Mouse (Mus musculus) embryonic facial prominence, embryonic 14.5 days (tissue): ENCODE measurements at regions not wholly inside any gene's neighbourhood (a gene's known extent, or its start where the extent isn't known, plus 50 kb on each side); places are given as distances from the start of the nearest gene placed in this dataset.
"Not testable (repeated sequence)": the region's sequence is repeated elsewhere in the genome, so short reads cannot be mapped to it uniquely, and the experiment has no call there.

ENCODE experiments used
- ATAC-seq: fragments of 200-750 bp; cut with Nextera tagmentation; 2 replicates; pipeline ENCODE4 v1.8.0; 2017; ENCODE audit warnings: low read depth, moderate number of reproducible peaks, moderate TSS enrichment
- DNase-seq: peaks from one replicate; pipeline ENCODE4 v3.0.0-alpha.2; 2015; ENCODE audit warnings: low spot score
- H3K27ac ChIP-seq: fragments of 300-500 bp; sonication (generic); replicated peaks from 2 replicates; pipeline ENCODE4 v1.5.1; 2014; ENCODE audit warnings: low read depth, mild to moderate bottlenecking, low read length, moderate library complexity
- H3K27me3 ChIP-seq: fragments of 300-500 bp; sonication (generic); replicated peaks from 2 replicates; pipeline ENCODE4 v1.6.1; 2014; ENCODE audit warnings: low read length; ENCODE audit not compliant: control insufficient read depth, insufficient read depth
- H3K36me3 ChIP-seq: fragments of 300-500 bp; sonication (generic); 2 replicates; pipeline ENCODE4 v1.6.1; 2014; ENCODE audit warnings: low read length, mixed read lengths; ENCODE audit not compliant: control insufficient read depth, insufficient read depth
- H3K4me1 ChIP-seq: fragments of 300-500 bp; sonication (generic); 2 replicates; pipeline ENCODE4 v1.6.1; 2014; ENCODE audit warnings: antibody characterized with exemption, low read length; ENCODE audit not compliant: control insufficient read depth, insufficient read depth
- H3K4me2 ChIP-seq: fragments of 300-500 bp; sonication (generic); 2 replicates; pipeline ENCODE4 v1.6.1; 2014; ENCODE audit warnings: low read depth, mild to moderate bottlenecking, low read length, moderate library complexity, mixed read lengths
- H3K4me3 ChIP-seq: fragments of 300-500 bp; sonication (generic); 2 replicates; pipeline ENCODE4 v1.5.1; 2014; ENCODE audit warnings: low read depth, mild to moderate bottlenecking, low read length
- H3K9ac ChIP-seq: fragments of 300-500 bp; sonication (generic); 2 replicates; pipeline ENCODE4 v1.6.1; 2014; ENCODE audit warnings: low read depth, mild to moderate bottlenecking, low read length, moderate library complexity, mixed read lengths
- H3K9me3 ChIP-seq: fragments of 300-500 bp; sonication (generic); 2 replicates; pipeline ENCODE4 v1.6.1; 2016; ENCODE audit warnings: low read length; ENCODE audit not compliant: control insufficient read depth
- WGBS: fragments of 180-500 bp; shearing (Covaris S2); extraction: QIAGEN DNeasy Blood & Tissue Kit; methylation state at CpG from one replicate; pipeline ENCODE4 v1.1.7; 2014; 5-methylcytosine and 5-hydroxymethylcytosine counted together

GRCm38 (mm10) chr14:83861736-83862135 is 581.6 kb upstream of the Pcdh17 start:
- no peak overlapping the region for H3K4me2 ChIP-seq
- DNase-seq (no peak), ATAC-seq (no peak)
- no peaks in the 10 kb centered on the region for H3K27me3 ChIP-seq
- H3K9me3 ChIP-seq = no peaks in the 10 kb centered on the region
- no peak overlapping the region for H3K27ac ChIP-seq
- no peaks in the 10 kb centered on the region for H3K4me1 ChIP-seq
- WGBS = 94% methylated on average over 1 of the region's 1 CpGs
- H3K36me3 ChIP-seq = no peaks in the 10 kb centered on the region
- H3K4me3 ChIP-seq = no peak overlapping the region
- no peak overlapping the region for H3K9ac ChIP-seq

DNA sequence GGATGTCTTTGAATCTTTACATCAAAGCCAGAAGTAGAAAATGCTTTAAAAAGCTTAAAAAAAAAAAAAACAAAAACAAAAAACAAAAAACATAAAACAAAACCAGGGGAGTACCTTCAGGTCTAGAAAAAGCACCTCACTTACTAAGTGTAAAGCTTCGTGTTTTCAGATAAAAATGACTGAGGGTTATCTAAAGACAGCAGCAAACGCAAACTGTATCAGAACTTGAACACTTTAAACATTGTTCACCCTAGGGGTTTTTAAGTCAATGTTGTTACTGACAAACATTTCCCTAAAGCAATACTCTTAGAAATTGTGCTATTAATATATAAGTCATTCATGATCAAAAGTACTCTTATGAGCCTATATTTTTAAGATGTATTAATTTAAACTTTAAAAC is 580.7 kb upstream of the Pcdh17 start:
- Histone ChIP-seq H3K27ac (no peak overlapping the region), H3K4me1 (no peaks in the 10 kb centered on the region), H3K9ac (no peak overlapping the region), H3K9me3 (no peaks in the 10 kb centered on the region), H3K27me3 (no peaks in the 10 kb centered on the region), H3K36me3 (no peaks in the 10 kb centered on the region), H3K4me3 (no peak overlapping the region), H3K4me2 (no peak overlapping the region)
- no peak for ATAC-seq
- 76% methylated on average over 2 of the region's 2 CpGs for WGBS
- DNase-seq = no peak

GRCm38 (mm10) chr14:83886393-83886792 is 557.0 kb upstream of the Pcdh17 start:
- Histone ChIP-seq H3K9me3 (no peaks in the 10 kb centered on the region), H3K4me1 (no peaks in the 10 kb centered on the region), H3K9ac (no peak overlapping the region), H3K4me3 (no peak overlapping the region), H3K27ac (no peak overlapping the region), H3K27me3 (no peaks in the 10 kb centered on the region), H3K36me3 (no peaks in the 10 kb centered on the region), H3K4me2 (no peak overlapping the region)
- ATAC-seq = no peak
- WGBS = 54% methylated on average over 2 of the region's 2 CpGs
- peak; percentile 2 for DNase-seq

DNA sequence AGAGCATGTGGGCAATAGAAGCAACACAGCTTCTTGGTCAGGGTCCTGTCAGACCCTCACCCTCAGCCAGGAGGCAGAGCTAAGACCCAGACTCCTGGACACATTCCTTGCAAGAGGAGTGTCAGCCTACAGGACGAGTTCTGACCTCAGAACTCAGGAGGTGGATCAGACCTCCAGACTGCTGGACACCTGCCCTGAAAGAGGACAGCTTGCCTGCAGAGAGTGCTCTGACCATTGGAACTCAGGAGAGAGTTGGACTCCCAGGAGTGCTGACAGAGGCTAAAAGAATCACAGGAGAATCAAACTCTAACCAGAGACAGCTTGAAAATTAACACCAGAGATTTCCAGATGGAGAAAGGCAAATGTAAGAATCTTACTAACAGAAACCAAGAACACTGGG is 542.7 kb upstream of the Pcdh17 start:
- not testable (repeated sequence) for H3K27ac ChIP-seq, H3K4me3 ChIP-seq, H3K36me3 ChIP-seq, H3K9ac ChIP-seq, DNase-seq, H3K4me1 ChIP-seq, H3K4me2 ChIP-seq, ATAC-seq, H3K9me3 ChIP-seq, H3K27me3 ChIP-seq
- 56% methylated on average over 1 of the region's 1 CpGs for WGBS

- Histone ChIP-seq H3K36me3 (no peaks in the 10 kb centered on the region), H3K4me1 (no peaks in the 10 kb centered on the region), H3K4me3 (no peak overlapping the region), H3K4me2 (no peak overlapping the region), H3K27me3 (no peaks in the 10 kb centered on the region), H3K27ac (no peak overlapping the region), H3K9me3 (no peaks in the 10 kb centered on the region), H3K9ac (no peak overlapping the region)
- 70% methylated on average over 3 of the region's 3 CpGs for WGBS
- ATAC-seq (no peak), DNase-seq (no peak)
Observed at GRCm38 (mm10) chr14:83943101-83943500, 500.3 kb upstream of the Pcdh17 start.

DNA sequence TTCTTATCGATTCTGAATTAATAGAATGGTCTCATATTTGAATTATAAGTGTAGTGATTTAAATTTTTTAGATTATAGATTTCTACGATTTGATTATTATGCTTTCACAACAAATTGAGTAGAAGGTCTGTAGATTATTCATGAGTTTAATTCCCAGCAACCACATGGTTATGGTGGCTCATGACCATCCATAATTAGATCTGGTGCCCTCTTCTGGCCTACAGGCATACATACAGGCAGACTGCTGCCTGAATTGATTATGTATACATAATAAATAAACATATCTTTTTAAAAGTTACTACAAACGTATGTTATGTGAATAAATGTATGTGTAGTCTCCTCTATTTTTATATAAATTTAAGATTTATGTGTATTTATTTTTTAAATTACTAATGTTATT is 499.2 kb upstream of the Pcdh17 start:
- H3K27ac ChIP-seq = no peak overlapping the region
- no peaks in the 10 kb centered on the region for H3K9me3 ChIP-seq
- H3K9ac ChIP-seq = no peak overlapping the region
- H3K27me3 ChIP-seq = no peaks in the 10 kb centered on the region
- H3K4me2 ChIP-seq = no peak overlapping the region
- no peak for ATAC-seq
- H3K4me3 ChIP-seq = no peak overlapping the region
- no peaks in the 10 kb centered on the region for H3K4me1 ChIP-seq
- peak; percentile 9 for DNase-seq
- 59% methylated on average over 3 of the region's 3 CpGs for WGBS
- H3K36me3 ChIP-seq = no peaks in the 10 kb centered on the region

- 58% methylated on average over 2 of the region's 2 CpGs for WGBS
- H3K4me1 ChIP-seq = no peaks in the 10 kb centered on the region
- no peaks in the 10 kb centered on the region for H3K27me3 ChIP-seq
- no peaks in the 10 kb centered on the region for H3K36me3 ChIP-seq
- H3K9ac ChIP-seq = no peak overlapping the region
- no peak overlapping the region for H3K4me2 ChIP-seq
- no peaks in the 10 kb centered on the region for H3K9me3 ChIP-seq
- ATAC-seq (no peak), DNase-seq (peak; percentile 10)
- H3K27ac ChIP-seq = no peak overlapping the region
- H3K4me3 ChIP-seq = no peak overlapping the region
Observed at GRCm38 (mm10) chr14:83949696-83950095, 493.7 kb upstream of the Pcdh17 start.

- ATAC-seq = peak; percentile 78; the same call in 1 of the 2 replicates
- Histone ChIP-seq H3K4me2 (no peak overlapping the region), H3K27me3 (no peaks in the 10 kb centered on the region), H3K27ac (no peak overlapping the region), H3K4me3 (no peak overlapping the region), H3K36me3 (no peaks in the 10 kb centered on the region), H3K9ac (no peak overlapping the region), H3K9me3 (no peaks in the 10 kb centered on the region), H3K4me1 (no peaks in the 10 kb centered on the region)
- peak; percentile 92 for DNase-seq
- WGBS = 43% methylated on average over 3 of the region's 3 CpGs
Observed at GRCm38 (mm10) chr14:83959111-83959510, 484.3 kb upstream of the Pcdh17 start.

GRCm38 (mm10) chr14:83983566-83983965 is 459.8 kb upstream of the Pcdh17 start:
- ATAC-seq = no peak
- no peak for DNase-seq
- Histone ChIP-seq H3K9ac (no peak overlapping the region), H3K27ac (no peak overlapping the region), H3K4me2 (no peak overlapping the region), H3K4me3 (no peak overlapping the region), H3K27me3 (no peaks in the 10 kb centered on the region), H3K9me3 (no peaks in the 10 kb centered on the region), H3K4me1 (no peaks in the 10 kb centered on the region), H3K36me3 (no peaks in the 10 kb centered on the region)
- WGBS = 80% methylated on average over 3 of the region's 3 CpGs
